Mouse (Mus musculus): Measurements from ENCODE around the gene Nfe2l2. TPM values are rescaled to one million over a fixed set of nuclear protein-coding genes. Genes with fewer than 3 reads are reported as not detected.

Gene Nfe2l2
- polyA plus RNA-seq (2015; fragmentation: Nextera tagmentation; extraction: Ambion mirVana), result 59.2 and 64.3 TPM in 2 replicates

GRCm38 (mm10) chr2:75704234-75705161 lies at the start of gene Nfe2l2:
TSS of gene Nfe2l2 (minus strand) at chr2:75704641.

DNA sequence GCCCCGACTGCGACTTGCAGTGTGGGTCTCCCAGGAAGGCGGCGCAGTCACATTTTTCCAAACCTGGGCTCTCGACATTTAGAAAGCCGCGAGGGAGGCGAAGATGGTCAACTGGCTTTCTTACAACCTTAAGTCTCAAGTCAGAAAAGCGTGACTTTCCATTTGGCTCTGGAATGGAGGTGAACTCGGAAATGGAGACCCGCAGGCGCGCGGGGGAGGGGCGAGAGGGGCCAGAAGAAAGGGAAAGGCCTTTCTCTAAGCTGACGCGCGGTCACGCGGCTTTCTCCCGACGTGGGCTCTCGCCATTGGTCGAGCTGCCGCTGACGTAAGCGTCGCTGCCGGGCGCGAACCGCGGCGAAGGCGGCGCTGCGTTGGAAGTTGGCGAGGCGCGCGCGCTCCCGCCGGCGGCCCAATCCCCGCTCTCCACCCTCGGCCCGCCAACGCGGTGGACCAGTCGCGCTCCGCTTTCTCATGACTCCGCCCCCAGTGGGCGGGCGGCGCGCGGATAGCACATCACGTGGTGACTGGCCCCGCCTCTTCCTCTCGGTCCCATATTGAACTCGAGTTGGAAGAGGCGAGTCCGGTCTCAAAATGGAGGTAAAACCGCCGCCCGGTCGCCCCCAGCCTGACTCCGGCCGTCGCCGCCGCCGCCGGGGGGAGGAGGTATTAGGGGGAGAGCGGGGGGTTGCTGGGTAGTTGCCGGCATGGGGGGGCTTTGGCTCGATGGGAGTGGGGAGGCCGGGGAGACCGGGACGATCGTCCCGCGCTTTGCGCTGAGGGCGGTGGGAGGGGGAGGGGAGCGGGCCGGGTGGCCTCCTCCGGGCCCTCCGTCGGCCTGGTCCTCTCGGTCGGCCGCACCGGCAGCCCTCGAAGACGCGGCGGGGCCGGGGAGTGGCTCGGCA lies 45.5 kb downstream of the Nfe2l2 start, which contains the start of gene Hnrnpa3:
TSS of gene Hnrnpa3 (plus strand) at position 535 of the 902 bp plus-strand sequence.

Small RNA genes within 50 kb of the gene (microRNA-seq; reads per million reads assigned to microRNA genes)
- gene Gm24574, result not detected

Other genes starting within 250 kb of the Nfe2l2 start
- gene Hnrnpa3, start 45.4 kb downstream of the Nfe2l2 start, polyA plus RNA-seq (2015; fragmentation: Nextera tagmentation; extraction: Ambion mirVana), result 125 and 154 TPM in 2 replicates
- 13.6 and 14.4 TPM in 2 replicates for gene Agps, start 127.5 kb upstream of the Nfe2l2 start, polyA plus RNA-seq (2015; fragmentation: Nextera tagmentation; extraction: Ambion mirVana)
- 6.3 and 7.5 TPM in 2 replicates for gene Ttc30b, start 233.9 kb upstream of the Nfe2l2 start, polyA plus RNA-seq (2015; fragmentation: Nextera tagmentation; extraction: Ambion mirVana)

Measured in urinary bladder, postnatal 0 days (tissue).